Mouse (Mus musculus) small intestine, adult 2 months (tissue): ENCODE measurements around the gene Pianp.

Experiments
- CTCF ChIP-seq: fragments of 200-500 bp; IDR thresholded peaks from 2 replicates; pipeline ENCODE4 v1.5.1; 2012; ENCODE audit warnings: low read depth, mild to moderate bottlenecking, control low read depth, inconsistent platforms, low read length, moderate library complexity, mixed read lengths; ENCODE audit not compliant: insufficient replicate concordance, insufficient read length; ENCODE audit errors: extremely low read depth
- POLR2A ChIP-seq: fragments of 200-500 bp; IDR thresholded peaks from 2 replicates; pipeline ENCODE4 v1.6.1; 2012; ENCODE audit warnings: low read depth, mild to moderate bottlenecking, control low read depth, inconsistent platforms, low read length, moderate library complexity

- TF ChIP-seq POLR2A (no peak), CTCF (no peak)
Observed at GRCm38 (mm10) chr6:124958127-124958526, 38.4 kb upstream of the Pianp start.
